Mouse (Mus musculus) embryo, embryonic 10 days (tissue): Measurements from ENCODE around the gene Sp3.
"Not testable (repeated sequence)": the region's sequence is repeated elsewhere in the genome, so short reads cannot be mapped to it uniquely, and the experiment has no call there.

Source experiments
- DNase-seq: peaks from one replicate; pipeline ENCODE4 v3.0.0-alpha.2; 2015; ENCODE audit warnings: low spot score

The Sp3 gene

DNA sequence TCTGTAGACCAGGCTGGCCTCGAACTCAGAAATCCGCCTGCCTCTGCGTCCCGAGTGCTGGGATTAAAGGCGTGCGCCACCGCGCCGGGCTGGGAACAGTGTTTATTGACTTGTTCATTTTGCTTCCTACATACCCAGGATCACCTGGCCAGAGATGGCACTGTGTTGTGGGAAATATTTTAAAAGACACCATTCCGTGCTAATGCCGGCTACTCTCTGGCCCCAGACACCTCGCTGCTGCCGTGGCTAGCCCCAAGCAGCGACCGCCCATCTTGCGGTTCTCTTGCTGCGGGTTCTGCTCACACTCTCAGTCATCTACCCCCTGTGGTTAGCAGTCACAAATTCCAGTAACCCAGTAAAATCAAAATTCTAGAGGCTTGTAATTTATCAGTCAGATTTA, 12.3 kb upstream of the Sp3 start:
- no peak for DNase-seq

DNA sequence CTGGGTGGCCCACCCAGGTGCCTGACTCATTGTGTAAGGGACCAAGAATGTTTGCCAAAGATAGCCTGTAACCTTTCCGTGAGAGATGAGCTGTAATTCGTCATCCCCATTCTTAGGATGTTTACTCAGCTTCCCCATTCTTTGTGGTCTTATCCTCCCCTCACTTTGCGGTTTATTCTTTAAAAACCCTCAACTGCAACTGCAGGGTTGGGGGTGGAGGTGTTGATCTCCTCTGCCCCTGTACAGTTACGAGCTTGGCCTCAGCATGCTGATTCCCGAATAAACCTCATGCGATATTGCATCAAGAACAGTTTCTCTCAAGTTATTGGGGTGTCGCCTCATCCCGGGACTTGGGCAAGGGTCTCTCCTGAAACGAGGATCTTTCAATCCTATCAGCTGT, 8.7 kb upstream of the Sp3 start:
- DNase-seq, result not testable (repeated sequence)

DNA sequence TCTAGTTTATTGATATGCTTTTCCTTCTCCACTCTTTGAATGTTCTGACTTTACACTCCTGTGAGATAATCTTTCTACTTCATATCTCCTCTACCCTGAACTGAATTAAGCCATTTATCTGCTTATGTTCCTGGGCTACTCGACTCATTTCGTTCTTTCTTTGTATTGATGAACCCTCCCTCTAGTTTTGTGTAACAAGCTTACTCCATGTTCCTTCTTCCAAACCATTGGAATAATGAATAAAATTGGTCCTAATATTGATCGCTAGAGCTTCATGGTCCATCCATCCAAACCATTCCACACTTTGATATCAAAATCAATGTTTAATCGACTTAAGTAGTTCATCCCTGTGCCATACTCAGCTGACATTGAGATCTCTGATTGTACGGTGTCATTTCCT, 6.4 kb upstream of the Sp3 start, which contains the start of gene Gm11084:
TSS of gene Gm11084 (minus strand) at position 101 of the 400 bp plus-strand sequence.
- DNase-seq, result no peak

DNA sequence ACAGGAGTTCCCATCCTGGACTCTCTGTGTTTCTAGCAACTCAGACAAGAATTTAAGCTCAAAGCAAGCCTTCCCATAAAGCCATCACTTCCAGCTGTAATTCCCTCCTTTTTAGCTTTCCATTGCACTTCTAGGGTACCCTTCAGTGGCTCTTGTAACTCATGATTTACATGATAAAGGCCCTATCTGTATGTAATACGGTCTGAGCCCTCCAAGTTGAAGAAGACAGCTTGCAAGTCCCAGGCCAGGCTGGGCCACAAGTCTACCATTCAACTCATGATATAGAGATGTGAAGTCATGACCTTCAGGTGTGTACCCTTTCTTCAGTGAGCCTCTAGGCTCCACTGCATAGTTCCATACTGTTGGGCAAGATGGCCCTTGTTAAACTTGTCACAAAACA, 5.3 kb upstream of the Sp3 start:
- no peak for DNase-seq

DNA sequence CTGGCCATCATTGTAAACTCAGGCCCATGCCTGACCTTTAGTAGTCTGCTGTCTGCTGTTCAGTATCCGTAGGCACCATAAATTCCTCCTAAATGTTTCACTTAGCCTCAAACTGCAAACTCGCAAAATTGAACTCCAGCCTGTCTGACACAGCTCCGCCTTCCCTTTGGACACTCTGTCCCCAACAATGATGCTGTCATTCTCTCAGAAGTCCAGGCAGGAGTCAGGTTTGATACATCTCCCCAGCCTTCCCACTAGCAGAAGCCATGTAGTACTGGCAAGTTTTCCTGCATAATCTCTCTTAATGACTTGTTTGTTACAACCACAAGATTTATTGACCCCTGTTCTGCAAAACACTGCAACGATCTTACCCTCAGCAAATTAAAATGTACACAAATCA, 4.6 kb upstream of the Sp3 start:
- DNase-seq, result no peak

DNA sequence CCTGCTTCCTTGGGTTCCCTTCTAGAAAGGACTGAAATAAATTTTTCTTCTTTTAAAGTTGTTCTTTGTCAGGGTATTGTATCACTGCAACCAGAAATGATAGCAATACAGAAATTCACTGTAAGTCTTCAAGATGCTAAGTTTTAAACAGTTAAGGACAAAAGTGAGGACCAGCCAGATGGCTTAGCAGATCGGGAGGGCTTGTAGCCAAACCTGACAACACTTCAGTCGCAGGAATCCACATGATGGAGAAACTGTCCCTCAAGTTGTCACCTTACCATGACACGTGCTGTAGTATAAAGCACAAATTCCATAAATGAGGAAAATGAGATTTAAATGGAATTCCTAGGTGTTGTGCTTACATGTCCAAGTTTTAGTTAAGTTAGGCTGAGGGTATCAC, 3.0 kb upstream of the Sp3 start:
- DNase-seq, result no peak

DNA sequence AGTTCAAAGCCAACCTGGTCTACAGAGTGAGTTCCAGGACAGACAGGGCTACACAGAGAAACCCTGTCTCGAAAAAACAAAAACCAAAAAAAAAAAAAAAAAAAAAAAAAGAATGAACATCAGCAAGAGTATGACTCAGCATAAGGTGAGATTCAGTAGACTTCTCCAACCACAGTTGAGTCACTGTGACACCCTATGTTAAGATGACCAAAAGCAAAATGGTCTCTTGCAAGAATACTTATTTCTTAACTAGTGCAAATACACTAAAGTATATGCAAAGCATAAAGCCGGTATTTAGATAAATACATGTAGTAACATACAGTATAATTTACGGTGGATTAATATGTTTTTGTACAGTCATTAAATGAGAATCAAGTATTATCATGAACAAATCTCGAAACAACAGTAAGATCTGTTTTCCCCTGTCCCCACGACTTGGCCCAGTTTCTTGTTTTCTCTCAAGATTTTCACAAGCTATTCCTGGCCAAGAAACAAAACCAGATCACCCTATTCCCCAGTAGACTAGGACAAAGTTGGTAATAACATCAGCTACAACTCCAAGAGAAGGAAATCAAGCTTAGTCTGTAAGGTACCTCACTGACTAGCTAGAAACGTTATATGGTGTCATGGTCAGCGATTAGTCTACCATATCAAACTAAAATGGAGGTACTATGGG, 2.0 kb upstream of the Sp3 start:
- DNase-seq, result no peak

DNA sequence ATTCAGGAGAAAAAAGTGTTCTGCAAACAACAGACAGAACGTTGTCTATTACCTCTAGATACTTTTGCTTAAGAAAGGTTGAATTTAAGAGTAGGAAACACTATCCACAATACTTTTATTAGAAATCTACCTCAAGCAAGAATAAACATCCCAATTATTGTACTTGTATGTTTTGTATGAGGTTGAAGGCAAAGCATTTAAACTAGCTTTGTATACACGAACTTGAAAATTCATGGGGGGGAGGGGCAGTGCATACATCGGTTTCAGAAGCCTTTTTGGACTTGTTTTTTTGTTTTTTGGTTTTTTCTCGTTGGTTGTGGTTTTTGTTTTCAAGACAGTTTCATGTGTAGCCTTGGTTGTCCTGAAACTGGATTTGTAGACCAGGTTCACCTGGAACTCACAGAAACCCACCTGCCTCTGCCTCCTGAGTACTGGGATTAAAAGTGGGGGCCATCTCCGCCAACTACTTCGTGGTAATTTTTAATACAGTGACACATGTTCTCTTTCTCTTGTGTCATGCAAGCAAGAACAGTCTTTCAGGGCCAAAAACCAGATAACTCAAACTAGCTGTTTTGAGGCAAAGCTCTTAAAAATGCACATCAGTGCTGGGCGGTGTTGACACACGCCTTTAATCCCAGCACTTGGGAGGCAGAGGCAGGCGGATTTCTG, 1.3 kb upstream of the Sp3 start:
- no peak for DNase-seq

DNA sequence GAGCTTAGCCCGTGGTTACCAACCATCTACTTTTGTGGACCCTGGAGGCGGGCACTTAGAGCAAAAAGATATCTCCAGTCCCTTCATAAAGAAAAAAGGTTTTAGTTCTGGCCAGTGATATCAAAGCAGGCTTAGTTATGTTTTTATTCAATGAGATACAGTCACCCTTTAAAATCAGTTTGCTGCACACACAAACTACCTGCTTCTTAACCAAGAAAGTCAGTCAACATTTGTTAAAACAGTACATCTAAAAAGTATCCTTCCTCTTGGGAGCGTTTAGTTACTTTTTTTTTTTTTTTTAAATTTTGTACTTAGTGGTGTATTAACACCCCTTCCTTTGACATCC, 802 bp upstream of the Sp3 start:
- no peak for DNase-seq

DNA sequence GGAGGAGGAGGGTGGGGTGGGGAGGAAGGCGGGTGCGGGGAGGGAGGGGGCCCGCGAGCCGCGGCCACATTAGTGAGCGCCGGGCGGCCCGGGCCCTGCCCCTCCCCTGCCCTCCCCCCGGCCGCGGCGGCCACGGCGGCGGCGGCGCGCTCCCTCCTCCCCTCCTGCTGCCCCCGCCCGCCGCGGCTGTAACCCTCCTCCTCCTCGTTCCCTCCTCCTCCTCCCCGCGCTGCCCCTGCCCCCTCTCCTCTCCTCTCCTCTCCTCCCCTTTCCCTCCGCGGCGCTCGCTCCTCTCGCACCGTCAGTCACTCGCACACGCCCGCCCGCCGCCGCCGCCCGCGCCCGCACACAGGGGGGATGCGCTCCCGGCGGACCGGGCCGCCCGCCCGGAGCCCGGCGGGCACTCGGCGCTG, 581 bp downstream of the Sp3 start:
- peak; percentile 90 for DNase-seq

DNA sequence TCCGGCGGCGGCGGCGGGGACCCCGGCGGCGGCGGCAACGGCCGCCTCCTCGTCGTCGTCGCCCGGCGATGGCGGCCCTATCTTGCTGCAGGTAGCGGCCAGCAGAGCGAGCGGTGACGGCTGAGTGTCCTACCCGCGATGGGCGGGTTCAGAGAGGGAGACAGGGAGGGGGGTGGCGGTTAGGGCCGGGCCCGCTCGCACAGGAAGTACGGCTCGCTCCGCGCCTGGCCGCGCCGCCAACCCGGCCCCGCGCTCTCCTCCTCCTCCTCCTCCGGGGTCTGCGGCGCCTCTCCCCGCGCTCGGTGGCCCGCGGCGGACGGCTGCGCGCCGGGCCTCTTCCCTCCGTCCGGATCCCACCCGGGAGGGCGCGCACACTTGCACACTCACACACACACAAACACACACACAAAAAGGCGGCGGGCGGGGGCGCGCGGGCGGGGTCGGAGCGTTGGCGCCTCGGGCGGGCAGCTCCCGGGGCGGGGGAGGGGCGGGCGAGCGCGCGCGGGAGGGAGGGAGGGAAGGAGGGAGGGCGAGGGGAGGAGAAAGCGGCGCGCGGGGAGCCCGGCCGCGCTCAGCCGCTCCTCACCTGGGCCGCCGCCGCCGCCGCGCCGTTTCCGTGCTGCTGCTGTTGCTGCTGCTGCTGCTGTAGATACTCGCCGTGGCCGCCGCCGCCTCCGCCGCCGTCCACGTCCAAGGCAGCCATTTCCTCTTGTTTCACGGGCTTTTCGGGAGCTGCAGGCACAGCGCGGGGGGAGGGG, 1.2 kb downstream of the Sp3 start:
- peak; percentile 87 for DNase-seq

DNA sequence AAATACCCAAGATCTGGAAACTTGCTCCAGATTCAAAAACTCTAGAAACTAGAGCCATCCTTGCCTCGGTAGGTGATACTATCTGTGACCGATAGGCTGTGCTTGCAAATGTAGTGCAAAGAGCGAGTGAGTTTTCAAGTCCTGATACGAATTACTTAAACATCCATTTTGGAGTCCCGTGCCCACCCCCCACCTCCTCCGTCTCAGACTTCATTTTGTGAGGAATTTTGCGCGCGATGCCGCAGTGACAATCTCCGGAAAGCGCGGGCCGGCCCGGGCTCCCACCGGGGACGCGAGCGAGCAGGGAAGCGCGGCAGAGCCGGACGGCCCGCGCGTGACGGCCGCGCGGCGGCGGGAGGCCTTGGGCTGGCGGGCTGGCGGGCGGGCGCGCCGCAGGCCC, 1.8 kb downstream of the Sp3 start:
- peak; percentile 78 for DNase-seq

DNA sequence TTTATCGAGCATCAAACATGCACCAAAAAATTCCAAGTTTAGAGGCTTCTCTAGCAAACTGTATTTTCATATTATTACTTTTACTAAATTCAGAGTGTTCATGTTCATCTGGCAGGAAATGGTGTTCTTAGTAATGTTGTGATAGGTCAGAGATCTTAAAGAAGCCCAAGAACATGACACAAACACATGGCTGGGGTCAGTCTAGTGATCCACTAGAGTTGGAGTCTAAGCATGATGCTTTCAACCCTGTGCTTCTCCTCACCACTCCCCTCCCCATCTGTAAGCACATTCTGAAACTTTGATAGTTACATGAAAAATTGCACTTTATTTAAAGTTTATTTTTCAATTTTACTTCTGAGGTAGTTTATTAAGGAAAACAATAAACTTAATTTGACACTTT, 3.0 kb downstream of the Sp3 start:
- no peak for DNase-seq

DNA sequence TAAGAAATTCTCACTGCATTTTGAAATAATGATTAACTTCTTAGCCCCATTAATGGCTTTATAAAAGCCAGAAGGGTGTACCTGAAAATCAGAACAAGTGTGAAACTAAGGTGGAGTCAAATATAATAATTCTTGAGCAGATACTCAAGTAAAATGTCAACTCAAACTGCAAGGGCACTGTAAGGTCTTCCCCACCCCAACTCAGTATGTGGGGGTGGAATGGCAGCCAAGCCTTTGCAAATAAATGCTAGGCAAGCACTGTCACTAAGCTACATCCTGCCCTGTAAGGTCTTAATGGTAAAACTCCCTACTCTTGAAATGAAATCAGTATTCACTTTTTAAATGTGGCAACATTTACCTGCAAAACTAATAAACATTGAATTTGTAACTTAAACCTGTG, 4.2 kb downstream of the Sp3 start:
- DNase-seq, result no peak

DNA sequence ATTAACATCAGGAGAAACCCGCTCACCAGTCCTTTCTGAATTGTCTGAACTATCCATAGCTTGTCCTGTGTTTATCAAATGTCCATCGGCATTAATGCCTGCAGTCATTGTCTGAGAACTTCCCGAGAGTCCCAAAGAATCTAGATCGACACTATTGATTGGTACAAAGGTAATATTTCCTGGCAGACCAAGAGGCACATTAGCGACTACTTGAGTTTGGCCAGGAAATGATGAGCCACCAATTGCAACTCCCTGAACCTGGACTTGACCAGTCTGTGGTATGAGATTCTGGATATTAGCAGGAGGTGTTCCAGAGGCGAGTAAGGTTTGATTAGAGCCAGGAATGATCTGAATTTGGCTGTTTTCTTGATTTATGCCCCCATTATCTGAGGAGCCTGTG, 9.4 kb downstream of the Sp3 start:
- no peak for DNase-seq

DNA sequence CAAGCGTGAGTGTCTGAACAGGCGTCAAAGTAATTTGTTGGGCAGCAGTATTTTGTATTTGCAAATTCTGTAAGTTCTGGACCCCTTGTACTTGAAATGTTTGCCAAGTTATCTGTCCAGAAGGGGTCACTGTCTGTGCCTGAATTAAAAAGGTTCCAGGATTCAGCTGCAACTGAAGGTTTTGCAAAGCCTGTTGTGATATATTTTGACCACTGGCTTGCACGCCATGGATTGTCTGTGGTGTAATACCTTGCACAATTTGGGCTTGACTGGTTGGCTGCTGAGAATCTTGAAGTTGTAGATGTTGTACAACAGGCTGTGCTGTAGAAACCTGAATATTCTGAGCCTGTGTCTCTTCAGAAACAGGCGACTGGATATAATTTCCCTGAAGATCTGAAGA, 9.9 kb downstream of the Sp3 start:
- DNase-seq, result no peak

DNA sequence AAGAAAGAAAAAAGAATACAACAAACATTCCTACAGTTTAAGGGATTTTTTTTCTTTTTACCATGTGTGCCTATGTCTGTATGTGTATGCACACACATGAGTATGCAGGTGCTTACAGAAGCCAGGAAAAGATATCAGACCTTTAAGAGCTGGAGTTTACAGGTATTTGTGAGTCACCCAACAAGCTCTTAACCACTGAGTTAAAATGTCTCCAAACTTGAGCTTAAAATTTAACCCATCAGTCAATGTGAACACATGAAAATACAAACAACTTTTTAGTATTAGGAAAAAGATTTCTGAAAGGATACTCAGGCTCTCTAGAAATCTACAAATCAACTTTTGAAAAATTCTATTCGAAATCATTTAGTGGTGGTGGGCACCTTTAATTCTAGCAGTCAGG, 11.7 kb downstream of the Sp3 start:
- no peak for DNase-seq

DNA sequence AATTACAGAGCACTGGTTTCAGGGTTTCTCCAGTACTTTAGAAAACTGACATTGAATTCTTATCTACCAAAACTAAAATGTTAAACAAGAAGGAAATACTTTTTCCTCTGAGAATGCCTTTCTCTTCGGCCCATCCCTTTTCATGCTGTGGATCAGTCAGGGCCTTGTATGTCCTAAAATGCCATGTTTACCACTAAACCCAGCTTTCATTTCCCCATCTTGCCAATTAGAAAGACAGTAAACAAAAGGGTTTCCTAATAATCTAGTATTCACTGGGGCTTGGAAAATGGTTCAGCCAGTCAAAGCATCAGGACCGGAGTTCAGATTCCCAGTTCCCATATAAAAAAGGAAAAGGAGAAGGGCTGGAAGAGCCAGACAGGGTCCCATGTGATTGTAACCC, 14.8 kb downstream of the Sp3 start:
- DNase-seq, result no peak

DNA sequence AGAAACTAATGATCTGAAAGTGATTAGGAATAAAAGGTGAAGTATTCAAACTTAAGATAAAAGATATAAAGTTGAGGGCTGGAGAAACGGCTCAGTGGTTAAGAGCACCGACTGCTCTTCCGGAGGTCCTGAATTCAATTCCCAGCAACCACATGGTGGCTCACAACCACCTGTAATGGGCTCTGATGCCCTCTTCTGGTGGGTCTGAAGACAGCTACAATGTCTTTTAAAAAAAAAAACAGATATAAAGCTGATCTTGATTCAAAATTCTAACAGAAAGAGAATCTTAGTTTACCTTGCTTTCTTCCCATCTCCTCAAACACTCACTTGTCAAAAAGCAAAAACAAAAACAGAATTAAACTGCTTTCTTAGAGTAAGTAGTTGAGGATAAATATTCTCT, 23.8 kb downstream of the Sp3 start:
- no peak for DNase-seq

DNA sequence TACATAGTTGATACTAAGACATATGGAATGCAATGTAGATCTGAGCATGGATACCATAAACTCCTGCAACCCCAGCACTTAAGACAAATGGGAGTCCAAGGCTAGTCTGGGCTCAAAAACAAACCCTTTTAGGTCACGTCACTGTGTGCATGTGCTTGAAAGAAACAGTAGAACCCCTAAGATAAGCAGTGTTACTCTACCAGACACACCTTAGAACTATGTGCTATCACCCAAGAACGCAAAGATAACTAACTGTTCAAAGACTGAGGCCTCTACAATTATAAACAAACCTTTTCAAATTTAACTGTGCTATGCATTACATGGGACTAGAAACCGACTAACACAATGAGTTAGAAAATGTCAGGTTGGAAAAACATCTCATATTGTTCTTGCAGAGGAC, 27.3 kb downstream of the Sp3 start:
- DNase-seq, result no peak

DNA sequence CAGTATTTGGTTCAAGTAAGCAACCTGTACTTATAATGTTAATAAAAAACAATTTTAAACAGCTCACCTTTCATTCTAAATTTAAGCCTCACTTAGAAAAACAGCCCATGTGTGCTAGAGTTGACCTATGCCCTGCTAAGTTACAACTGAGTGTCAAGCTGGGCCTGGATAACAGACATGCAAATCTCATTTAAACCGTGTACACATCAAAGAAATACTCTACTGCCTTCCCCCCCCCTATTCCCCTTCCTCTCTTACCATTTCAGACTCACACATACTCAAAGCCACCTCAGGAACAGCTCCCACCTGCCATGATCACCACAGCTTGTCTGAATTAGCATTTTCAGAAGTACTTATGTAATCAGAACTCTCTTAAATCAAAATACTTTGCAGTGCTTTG, 44.3 kb downstream of the Sp3 start:
- DNase-seq, result peak; percentile 18

DNA sequence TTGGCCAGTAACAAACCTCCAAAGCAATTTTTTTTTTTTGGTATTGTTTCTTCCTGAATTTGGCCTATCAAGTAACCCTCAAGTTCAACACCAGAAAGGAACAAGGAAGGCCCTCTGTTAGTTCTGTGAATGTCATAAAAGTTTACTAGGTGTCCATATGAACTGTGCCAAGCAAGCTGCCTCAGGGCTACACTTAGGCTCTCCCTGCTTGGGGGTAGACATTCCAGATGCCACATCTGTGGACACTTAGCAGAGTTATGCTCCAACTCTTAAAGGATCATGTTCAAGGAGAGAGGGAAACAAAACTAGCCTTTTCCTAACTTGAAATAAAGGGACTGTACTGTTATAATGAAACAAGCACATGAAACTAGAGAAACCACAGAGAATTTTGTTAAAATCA, 48.1 kb downstream of the Sp3 start:
- peak; percentile 32 for DNase-seq

DNA sequence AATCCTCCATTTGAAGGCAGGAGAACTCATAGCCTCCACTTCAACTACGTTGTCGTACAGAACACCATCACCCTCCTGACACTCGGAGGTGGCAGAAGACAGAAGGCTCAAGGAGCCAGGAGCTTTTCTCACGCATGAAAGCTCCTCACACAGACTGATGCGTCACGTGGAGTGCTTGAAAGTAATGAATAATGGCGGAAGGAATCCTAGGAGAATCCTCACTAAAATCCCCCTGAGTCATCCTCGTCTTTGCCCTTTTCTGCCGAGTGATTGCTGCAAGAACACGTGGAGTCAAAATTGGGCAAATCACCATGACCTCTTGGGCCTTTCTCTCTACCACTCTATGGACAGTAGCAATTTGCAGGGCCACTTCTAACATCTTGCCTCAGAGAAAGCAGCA, 55.3 kb downstream of the Sp3 start:
- no peak for DNase-seq

DNA sequence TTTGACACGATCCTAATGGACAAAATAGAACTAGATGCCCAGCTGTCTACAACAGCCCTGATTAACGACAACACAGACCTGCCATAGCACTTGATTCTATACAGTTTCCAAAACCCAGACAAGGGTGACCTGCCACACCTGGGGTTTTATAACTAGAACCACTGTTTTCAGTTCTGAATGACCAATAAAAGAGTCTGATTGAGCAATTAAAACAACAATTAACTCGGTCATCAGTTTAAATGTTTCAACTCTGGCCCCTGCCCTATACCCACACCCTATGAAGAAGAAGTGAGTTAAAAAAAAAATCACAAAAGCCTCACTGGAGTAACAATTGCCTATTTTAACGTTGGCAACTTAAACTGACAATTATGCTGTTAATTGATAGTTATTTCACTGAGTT, 64.1 kb downstream of the Sp3 start:
- DNase-seq, result no peak
